Mouse (Mus musculus) cerebellum, adult (tissue): ENCODE results near the gene Ube2c.
A peak's percentile ranks its signal among the peaks of the same experiment; 100 is the strongest.

Source experiments
- ATAC-seq: cut with Nextera tagmentation; 2 replicates; pipeline ENCODE4 v1.9.2; 2017; ENCODE audit warnings: mild to moderate bottlenecking, moderate library complexity, mixed read lengths; ENCODE audit not compliant: insufficient number of reproducible peaks, low FRiP score, low TSS enrichment

Gene Ube2c

GRCm38 (mm10) chr2:164769258-164770037 is at the start of gene Ube2c:
Gene Ube2c, plus strand, starts transcription at chr2:164769898.
- peak; percentile 100 for ATAC-seq

- no peak for ATAC-seq
Measured at GRCm38 (mm10) chr2:164723276-164723675, 46.4 kb upstream of the Ube2c start.

GRCm38 (mm10) chr2:164725895-164726619 is 43.6 kb upstream of the Ube2c start:
- ATAC-seq = no peak; the same call in 1 of the 2 replicates

- no peak for ATAC-seq
Measured at GRCm38 (mm10) chr2:164731719-164732118, 38.0 kb upstream of the Ube2c start.

- ATAC-seq = no peak
Measured at GRCm38 (mm10) chr2:164733259-164733658, 36.4 kb upstream of the Ube2c start.

GRCm38 (mm10) chr2:164734839-164735238 is 34.9 kb upstream of the Ube2c start:
- ATAC-seq = no peak

GRCm38 (mm10) chr2:164735446-164735845 is 34.3 kb upstream of the Ube2c start:
- ATAC-seq = no peak

- ATAC-seq = no peak
Measured at GRCm38 (mm10) chr2:164737377-164738090, 32.2 kb upstream of the Ube2c start.

GRCm38 (mm10) chr2:164739876-164740275 is 29.8 kb upstream of the Ube2c start:
- ATAC-seq = no peak

- no peak for ATAC-seq
Measured at GRCm38 (mm10) chr2:164744987-164745386, 24.7 kb upstream of the Ube2c start.

- peak; percentile 80 for ATAC-seq
Measured at GRCm38 (mm10) chr2:164745843-164746479, 23.7 kb upstream of the Ube2c start, which contains the start of the genes Wfdc3 and Dnttip1. Gene Wfdc3, minus strand, starts transcription at chr2:164745931. Gene Dnttip1, plus strand, starts transcription at chr2:164745983.

- ATAC-seq = no peak
Measured at GRCm38 (mm10) chr2:164746693-164747092, 23.0 kb upstream of the Ube2c start.

- ATAC-seq = no peak
Measured at GRCm38 (mm10) chr2:164748191-164748590, 21.5 kb upstream of the Ube2c start.

GRCm38 (mm10) chr2:164748991-164749390 is 20.7 kb upstream of the Ube2c start:
- ATAC-seq = no peak

GRCm38 (mm10) chr2:164752454-164752853 is 17.2 kb upstream of the Ube2c start:
- ATAC-seq = no peak

GRCm38 (mm10) chr2:164754105-164754504 is 15.6 kb upstream of the Ube2c start:
- ATAC-seq = no peak

GRCm38 (mm10) chr2:164754800-164755199 is 14.9 kb upstream of the Ube2c start:
- ATAC-seq = no peak

- no peak for ATAC-seq
Measured at GRCm38 (mm10) chr2:164757841-164758240, 11.9 kb upstream of the Ube2c start.

GRCm38 (mm10) chr2:164758692-164759091 is 11.0 kb upstream of the Ube2c start:
- ATAC-seq = no peak

- no peak for ATAC-seq
Measured at GRCm38 (mm10) chr2:164760059-164760833, 9.5 kb upstream of the Ube2c start.
